ENCODE assay signal across 8 mouse cellular contexts in genomic region chr15:78572658-78573397, GRCm38 (mm10). TPM values are rescaled to one million over a fixed set of nuclear protein-coding genes. Genes with fewer than 3 reads are reported as not detected.
DNase-seq lines count a peak whose midpoint lies in the region; ATAC-seq and TF ChIP-seq lines count a peak whose summit lies in the region.

Gene Rac2 (minus strand): TSS chr15:78572783.

- H3K4me3 ChIP-seq in liver, embryonic 11.5 days (ENCODE audit: low read depth, low read length), result peak within 1 kb of the TSS; percentile 57
- peak within 1 kb of the TSS; percentile 15; the same call in 1 of the 2 replicates for H3K4me3 ChIP-seq in olfactory bulb, adult 2 months (ENCODE audit: insufficient read depth, low read depth, low read length)

- intact Hi-C loops in left cerebral cortex, postnatal 10 days (cut with DNase I), result no loop called here

- H3K27me3 ChIP-seq in liver, embryonic 11.5 days (replicated peaks; ENCODE audit: control insufficient read depth, insufficient read depth, low read length), result no peaks in the 10 kb centered on the region

- TF ChIP-seq CTCF in olfactory bulb, adult 2 months (IDR thresholded peaks at IDR 0.05; ENCODE audit: insufficient read depth, low read depth, low read length), result no peak

- peaks cover 27% of the 10 kb centered on the region for H3K4me1 ChIP-seq in liver, embryonic 11.5 days (replicated peaks; ENCODE audit: control insufficient read depth, insufficient read depth, low read length)
- H3K4me1 ChIP-seq in olfactory bulb, adult 2 months (ENCODE audit: control insufficient read depth, insufficient read depth, low read length), result peaks cover 10% of the 10 kb centered on the region; the same call in 1 of the 2 replicates

- DNase-seq in liver, embryonic 11.5 days (ENCODE audit: low spot score), result no peak
- DNase-seq in left cerebral cortex, postnatal 10 days (ENCODE audit: extremely low spot score in 1 of 2, low spot score in 2 of 2), result no peak
- DNase-seq in layer of hippocampus, adult 9-11 months, result no peak
- DNase-seq in cerebellum, postnatal 4 days (ENCODE audit: low spot score in 2 of 2), result no peak
- DNase-seq in adrenal gland, postnatal 4 days (ENCODE audit: low spot score in 2 of 2), result no peak

- H3K4me2 ChIP-seq in liver, embryonic 11.5 days, result peak within 1 kb of the TSS; percentile 73

- peak; percentile 47 for ATAC-seq in CD4-positive, CD25-positive, alpha-beta regulatory T cell, adult 4 months
- ATAC-seq in common myeloid progenitor, adult 5-6 weeks (replicated peaks; ENCODE audit: low read depth, poor library complexity, severe bottlenecking), result peak; percentile 81
- ATAC-seq in liver, embryonic 11.5 days (replicated peaks; ENCODE audit: low FRiP score), result peak; percentile 53

- TF ChIP-seq POLR2A in olfactory bulb, adult 2 months (IDR thresholded peaks at IDR 0.05; ENCODE audit: insufficient read depth, low read depth, low read length), result no peak

- H3K27ac ChIP-seq in liver, embryonic 11.5 days (ENCODE audit: low read depth, low read length), result peak within 1 kb of the TSS; percentile 98
- H3K27ac ChIP-seq in olfactory bulb, adult 2 months (ENCODE audit: insufficient read depth, low read depth, low read length), result no peak within 1 kb of the TSS

- WGBS in liver, embryonic 11.5 days, result 42% methylated on average over 8 of the region's 8 CpGs
- 81% methylated on average over 8 of the region's 8 CpGs for WGBS in olfactory bulb, adult 2 months

- H3K36me3 ChIP-seq in liver, embryonic 11.5 days (ENCODE audit: control insufficient read depth, insufficient read depth, low read length), result no peaks in the 10 kb centered on the region

- peak within 1 kb of the TSS; percentile 74 for H3K9ac ChIP-seq in liver, embryonic 11.5 days (ENCODE audit: low read depth, low read length)

- H3K9me3 ChIP-seq in liver, embryonic 11.5 days (ENCODE audit: control insufficient read depth, low read length), result no peaks in the 10 kb centered on the region

RNA-seq across cellular contexts. Expression of gene Rac2, which starts in this region (rescaled TPM):
- polyA plus RNA-seq in CD4-positive, CD25-positive, alpha-beta regulatory T cell, adult 4 months (2017; shearing (Covaris generic)), result 1,000 to 10,000 TPM; 2,983 to 4,093 TPM
- total RNA-seq in common myeloid progenitor, adult 5-6 weeks (2017), result 104 and 252 TPM in 2 replicates
- 124 and 126 TPM in 2 replicates for polyA plus RNA-seq in liver, embryonic 11.5 days (2014; fragmentation: Nextera tagmentation; extraction: Ambion mirVana)
- 2,065 TPM in 1 of 2 replicates, not detected in the other for polyA plus RNA-seq in olfactory bulb, adult 2 months (2012; ENCODE audit: insufficient read depth, insufficient read length, low replicate concordance, missing spikeins)
- total RNA-seq in left cerebral cortex, postnatal 10 days (2021), result 1 to 10 TPM; 1.6 to 2.1 TPM
- 10 to 100 TPM in 1 of 2 experiments, 1 to 10 TPM in 1; 9.4 to 10.4 TPM for total RNA-seq in adrenal gland, postnatal 4 days (2021)
